Mouse (Mus musculus) left cerebral cortex, postnatal 25 days (tissue): ENCODE measurements around the gene Olfr522. TPM values are rescaled to one million over a fixed set of nuclear protein-coding genes. Genes with fewer than 3 reads are reported as not detected.

ENCODE experiments used
- DNase-seq, 2 experiments: peaks; one replicate each; pipeline ENCODE4 v3.0.0; 2022; ENCODE audit warnings: low spot score in 2 of 2, mixed read lengths in 1 of 2
- intact Hi-C: fragments of 180-260 bp; cut with DNase I; formaldehyde crosslinking; loops from one replicate; pipeline ENCODE4 v1.15.1; 2025
- total RNA-seq, 2 experiments: library from RNA; stranded (reverse); gene quantifications; 2 replicates each; pipeline ENCODE4 v1.2.3; 2021

Gene Olfr522
- not detected for total RNA-seq

DNA sequence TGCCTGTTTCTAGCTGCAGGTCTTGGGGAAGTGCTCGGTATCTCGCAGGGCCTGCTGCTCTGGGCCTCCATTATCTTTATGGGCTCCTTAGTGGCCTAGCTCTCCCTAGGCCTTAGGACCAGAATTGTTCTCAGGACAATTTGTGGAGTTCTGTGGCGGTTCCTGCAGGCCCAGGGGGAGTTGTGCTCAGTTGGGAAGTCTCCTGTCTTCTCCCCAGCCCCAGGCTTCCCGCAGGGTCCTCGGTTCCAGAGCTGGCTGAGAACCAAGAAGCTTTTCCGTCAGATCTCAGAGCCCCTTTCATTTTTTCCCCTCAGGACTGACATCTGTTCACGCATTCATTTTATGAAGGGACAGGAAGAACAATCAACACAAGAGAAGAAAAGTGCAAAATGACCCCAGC, at the start of gene Olfr522:
Olfr522 (minus strand) TSS at position 101 of the 400 bp plus-strand sequence.
- intact Hi-C loops: loop anchor here (5.0 kb wide), 2 partner anchors 313 to 553 kb away; no protein-coding TSS in a partner anchor
- no peak for DNase-seq

DNA sequence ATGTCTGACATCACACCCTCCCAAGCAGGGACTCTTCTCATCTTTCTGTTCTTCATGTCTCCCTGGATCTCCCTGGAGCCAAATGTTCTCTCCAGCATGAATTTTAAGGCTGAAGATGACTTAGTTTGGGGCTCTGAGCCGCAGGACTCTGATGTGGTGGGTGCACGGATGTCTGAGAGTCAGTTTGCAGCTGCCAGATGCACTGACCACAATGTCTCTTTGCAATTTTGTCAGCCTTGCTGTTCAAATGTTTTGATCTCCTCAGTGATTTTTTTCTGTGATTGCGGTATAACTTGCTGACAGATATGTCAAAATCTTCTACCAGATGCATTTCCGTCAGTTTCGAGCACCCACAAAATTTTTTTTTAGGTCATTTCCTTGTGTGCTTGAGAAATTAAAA, 49.3 kb upstream of the Olfr522 start:
- DNase-seq: no peak
- intact Hi-C loops: no loop called here

DNA sequence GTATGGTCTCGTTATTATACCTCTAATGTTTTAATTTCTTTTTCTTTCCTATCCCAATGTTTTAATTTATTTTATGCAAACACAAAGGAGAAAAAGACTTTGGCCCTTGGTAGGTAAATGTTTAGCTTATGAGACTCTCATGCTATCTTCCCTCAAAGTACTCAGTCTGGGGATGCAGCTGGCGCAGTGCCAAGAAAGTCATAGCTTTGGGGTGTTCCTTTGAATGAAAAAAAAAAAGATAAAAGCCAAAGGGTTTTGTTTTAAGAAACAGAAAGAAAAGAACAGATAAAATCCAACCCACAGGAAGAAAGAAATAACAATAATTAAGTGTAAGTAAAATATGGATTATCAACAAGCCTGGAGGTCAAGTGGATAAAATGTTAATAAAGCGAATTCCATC, 44.1 kb upstream of the Olfr522 start:
- intact Hi-C loops: no loop called here
- no peak for DNase-seq

DNA sequence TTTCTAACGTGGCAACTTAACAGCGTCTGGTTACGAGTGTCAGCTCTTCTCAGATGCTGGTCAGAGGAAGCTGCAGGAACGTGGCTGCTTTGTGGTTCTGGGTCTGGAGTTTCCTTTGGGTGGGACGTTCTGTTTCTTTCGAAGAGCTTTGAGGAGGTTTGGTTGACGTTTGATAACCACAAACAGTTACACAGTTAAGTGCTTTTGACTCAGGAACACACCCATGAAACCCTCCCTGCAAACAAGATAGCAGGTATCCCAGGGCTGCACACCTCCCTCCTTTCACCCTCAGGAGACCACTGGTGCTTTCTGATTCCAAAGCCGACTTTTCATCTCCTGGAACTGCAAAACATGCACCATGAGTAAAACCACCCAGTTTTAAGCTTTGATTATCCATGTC, 43.6 kb upstream of the Olfr522 start:
- intact Hi-C loops: no loop called here
- no peak for DNase-seq

DNA sequence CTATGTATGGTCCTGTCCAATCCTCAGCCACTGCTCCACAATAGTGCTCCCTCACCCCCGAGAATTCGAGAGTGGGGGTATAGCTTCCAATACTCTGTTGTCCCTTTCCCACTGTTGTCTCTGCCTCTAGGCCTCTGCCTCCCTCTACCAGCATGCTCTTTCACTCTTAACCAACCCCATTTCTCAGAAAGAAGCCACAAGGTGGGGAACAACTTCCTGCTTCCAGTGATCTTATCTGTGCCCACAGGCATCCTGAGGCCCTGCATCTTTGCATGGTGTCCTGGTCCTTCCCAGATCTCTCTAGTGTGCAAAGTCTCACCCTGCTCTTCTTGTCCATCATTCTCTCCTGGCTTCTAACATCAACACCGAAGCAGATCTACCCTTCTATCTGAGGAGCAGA, 42.3 kb upstream of the Olfr522 start:
- intact Hi-C loops: no loop called here
- no peak for DNase-seq

DNA sequence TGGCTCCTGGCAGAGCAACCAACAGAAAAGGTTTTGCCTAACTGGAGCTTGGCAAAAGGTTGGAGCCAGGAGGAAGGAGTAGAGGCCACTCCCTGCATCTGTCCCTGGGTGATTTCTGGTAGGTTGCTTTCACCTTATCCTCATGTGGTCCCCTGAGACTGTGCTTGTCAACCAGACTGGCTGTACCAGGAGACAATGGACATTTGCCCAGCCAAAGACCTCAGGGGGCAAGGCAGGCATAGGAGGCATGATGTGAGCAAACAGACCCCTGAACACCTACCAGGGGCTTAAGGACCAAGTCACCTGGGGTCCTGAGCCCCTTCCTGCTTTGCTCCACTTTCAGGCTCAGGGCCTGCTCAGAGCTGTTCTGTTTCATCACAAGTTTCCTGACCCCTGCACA, 41.3 kb upstream of the Olfr522 start, which contains the start of gene Olfr524:
Olfr524 (minus strand) TSS at position 101 of the 400 bp plus-strand sequence.
- intact Hi-C loops: no loop called here
- no peak for DNase-seq

DNA sequence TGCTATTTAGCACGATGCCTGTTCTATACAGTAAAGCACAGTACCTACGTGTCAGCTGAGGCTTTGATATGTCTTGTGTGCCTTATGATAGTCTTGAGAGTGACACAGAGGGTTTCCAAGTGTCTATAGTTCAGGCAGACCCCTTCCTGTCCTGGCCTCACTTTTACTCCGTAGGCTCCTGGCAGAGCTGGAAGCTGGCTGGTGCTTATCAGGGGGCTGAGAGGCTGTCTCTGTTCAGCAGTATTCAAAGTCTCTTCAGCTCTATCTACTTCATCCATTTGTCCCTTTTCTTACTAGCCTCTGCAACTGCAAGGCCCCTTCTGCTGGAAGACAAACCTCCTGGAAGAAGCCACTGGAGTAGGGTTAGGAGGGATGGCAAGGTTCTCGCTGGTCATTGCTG, 36.5 kb upstream of the Olfr522 start:
- intact Hi-C loops: no loop called here
- no peak for DNase-seq

DNA sequence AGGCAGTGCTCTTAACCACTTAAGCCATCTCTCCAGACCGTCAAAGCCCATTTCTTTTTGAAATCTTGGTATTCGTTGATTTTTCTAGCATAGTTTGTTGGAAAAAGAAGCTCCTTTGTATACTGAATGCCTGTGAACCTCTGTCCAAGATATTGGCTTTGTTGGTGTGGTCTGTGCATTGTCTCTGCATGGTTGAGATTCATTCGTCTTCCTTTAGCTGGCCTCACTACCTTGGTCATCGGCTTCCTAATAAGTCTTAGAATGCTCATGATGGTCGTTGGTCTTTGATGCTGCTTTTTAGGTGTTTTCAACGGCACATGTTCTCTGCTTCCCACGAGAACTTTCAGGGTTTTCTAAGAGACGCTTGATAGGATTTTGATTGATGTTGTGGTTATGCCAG, 31.4 kb upstream of the Olfr522 start:
- no peak for DNase-seq
- intact Hi-C loops: no loop called here

DNA sequence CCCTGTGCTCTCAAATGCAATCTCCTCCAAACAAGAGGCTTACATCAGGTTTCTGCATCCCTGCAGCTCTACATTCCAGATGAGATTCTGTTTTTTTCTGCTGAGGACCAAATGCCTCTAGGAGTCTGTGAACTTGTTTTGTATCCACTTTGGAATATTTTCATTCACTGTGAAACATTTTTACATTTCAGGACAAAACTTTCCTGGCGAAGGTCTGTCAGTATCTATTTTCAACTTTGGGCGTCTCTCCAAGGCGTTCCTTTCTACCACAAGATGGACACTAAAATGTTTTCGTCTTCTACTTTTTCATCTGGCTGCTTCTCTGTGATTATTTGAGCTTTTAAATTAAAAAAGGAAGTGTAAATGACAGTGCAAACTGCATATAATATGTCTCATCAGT, 29.5 kb upstream of the Olfr522 start:
- intact Hi-C loops: no loop called here
- peak in 1 of 2 experiments; percentile 66 for DNase-seq

DNA sequence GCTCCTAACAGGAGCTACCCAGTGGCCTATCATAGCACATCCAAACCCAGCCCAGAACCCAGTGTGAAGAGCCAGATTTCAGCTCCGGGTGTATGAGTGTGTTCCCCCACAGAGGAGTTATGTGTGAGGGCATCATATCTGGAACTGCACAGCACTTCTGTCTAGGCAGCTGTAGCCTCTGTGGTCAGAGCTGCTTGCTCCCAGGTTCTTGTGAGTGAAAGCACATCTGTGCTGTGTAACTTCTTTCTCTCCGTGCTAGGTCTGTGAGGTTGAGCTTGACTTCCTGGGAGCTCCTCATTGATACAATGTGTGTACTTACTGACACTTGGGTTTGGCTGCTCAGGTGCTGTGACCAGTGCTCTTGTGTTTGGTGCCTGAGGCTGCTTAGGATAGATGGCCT, 28.3 kb upstream of the Olfr522 start:
- no peak for DNase-seq
- intact Hi-C loops: no loop called here

DNA sequence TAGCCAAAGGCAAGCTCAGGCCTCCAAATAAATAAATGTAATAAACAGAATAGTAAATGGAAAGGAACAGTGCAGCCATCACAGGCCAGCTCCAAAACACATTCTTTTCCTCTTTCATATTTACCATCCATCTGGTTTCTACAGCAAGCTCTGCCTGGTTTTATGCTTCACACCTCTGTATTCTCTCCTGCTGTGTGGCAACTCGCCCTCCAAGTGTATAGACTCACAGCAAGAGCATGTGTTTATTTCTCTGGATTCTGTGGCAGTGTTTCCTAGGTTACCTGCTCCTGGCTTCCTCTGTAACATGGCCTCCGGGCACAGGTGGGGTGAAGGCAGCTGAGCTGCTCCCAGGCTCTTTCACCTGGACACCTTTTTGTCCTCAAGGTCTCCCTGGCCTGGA, 27.9 kb upstream of the Olfr522 start:
- intact Hi-C loops: no loop called here
- no peak for DNase-seq

DNA sequence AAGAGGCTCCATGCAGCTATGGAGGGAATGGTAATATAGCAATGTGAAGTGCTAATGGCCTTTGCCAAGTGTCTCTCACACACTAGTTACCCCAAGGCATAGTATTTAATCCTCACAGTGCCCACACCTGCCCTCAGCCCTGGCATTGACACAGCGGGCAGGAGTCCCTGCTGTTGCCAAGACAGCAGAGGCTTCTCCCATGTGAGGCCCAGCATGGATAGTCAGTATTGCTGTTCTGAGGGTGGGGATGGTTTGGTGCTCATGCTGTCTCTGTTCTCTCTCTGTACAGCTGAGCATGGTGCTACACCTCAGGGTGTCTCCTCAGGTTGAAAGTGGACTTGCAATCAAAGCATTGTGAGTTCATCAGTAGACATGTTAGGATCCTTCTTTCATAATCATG, 25.9 kb upstream of the Olfr522 start:
- intact Hi-C loops: no loop called here
- DNase-seq: no peak

DNA sequence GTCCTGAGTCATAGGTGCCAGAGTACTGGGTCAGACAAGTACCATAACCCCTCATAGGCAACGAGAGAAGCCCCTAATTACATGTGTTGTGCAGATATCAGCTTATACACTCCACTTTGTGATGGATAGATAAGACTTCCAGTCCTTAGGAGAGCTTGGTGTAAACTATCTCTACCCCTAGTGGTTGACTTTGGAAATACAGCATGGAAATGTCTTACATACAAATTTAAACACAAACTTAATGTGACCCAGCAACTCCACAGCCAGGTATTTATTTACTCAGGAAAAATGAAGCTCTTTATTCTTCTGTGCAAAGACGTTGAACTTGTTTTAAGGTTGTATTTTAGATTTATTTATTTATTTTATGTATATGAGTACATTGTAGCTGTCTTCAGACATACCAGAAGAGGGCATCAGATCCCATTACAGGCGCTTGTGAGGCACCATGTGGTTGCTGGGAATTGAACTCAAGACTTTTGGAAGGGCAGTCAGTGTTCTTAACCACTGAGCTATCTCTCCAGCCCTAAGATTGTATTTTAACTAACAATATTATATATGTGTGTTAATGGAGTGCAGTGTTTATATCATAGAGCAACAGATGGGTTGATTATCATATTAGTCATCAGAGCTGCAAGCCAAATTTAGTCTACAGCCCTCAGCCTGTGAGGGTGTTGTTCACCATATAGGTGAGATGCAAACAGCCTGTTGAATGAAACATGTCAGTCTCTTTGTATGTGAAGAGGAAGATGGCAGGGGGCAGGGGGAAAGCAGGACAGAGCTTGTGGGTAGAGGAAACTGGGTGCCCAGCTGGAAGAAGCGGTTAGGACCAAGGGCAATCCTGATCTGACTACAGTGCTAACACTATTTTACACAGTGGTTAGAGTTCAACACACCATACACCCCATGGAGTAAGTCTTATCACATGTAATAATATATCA, 24.1 kb upstream of the Olfr522 start:
- peak in 1 of 2 experiments; percentile 59 for DNase-seq
- intact Hi-C loops: loop anchor here (1.0 to 10.0 kb wide), 4 partner anchors 290 to 639 kb away; no protein-coding TSS in a partner anchor

DNA sequence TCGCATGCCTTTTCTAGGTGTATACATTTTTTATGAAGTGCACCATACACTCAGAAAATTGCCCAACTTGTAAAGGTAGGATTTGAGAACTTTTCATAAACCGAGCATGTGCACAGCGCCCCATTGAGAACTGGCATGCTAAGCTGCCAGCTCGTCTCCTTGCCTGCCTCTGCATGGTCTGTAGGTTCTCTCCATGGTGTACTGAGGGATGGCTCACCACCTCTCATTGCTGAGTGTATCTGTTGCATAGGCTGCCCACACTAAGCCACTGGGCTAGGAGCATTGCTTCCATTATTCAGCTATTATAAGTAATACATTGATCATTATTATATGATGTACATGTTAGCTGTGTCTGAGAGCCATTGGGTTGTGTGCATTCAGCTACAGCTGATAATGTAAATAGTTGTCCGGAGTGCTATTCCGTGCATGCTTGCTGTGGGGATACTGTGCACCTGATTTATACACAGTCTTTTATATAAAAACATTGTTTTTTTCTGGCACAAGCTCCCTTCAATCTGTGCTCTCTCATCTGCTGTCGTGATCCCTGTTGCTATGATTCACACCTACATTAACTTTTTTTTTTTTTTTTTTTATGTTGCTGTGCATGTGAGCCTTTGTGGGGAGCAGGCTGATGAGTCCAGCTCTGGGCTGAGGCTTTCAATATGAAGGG, 23.3 kb upstream of the Olfr522 start:
- intact Hi-C loops: loop anchor here (1.0 to 10.0 kb wide), 4 partner anchors 290 to 639 kb away; no protein-coding TSS in a partner anchor
- DNase-seq: peak; percentile 34 to 55

DNA sequence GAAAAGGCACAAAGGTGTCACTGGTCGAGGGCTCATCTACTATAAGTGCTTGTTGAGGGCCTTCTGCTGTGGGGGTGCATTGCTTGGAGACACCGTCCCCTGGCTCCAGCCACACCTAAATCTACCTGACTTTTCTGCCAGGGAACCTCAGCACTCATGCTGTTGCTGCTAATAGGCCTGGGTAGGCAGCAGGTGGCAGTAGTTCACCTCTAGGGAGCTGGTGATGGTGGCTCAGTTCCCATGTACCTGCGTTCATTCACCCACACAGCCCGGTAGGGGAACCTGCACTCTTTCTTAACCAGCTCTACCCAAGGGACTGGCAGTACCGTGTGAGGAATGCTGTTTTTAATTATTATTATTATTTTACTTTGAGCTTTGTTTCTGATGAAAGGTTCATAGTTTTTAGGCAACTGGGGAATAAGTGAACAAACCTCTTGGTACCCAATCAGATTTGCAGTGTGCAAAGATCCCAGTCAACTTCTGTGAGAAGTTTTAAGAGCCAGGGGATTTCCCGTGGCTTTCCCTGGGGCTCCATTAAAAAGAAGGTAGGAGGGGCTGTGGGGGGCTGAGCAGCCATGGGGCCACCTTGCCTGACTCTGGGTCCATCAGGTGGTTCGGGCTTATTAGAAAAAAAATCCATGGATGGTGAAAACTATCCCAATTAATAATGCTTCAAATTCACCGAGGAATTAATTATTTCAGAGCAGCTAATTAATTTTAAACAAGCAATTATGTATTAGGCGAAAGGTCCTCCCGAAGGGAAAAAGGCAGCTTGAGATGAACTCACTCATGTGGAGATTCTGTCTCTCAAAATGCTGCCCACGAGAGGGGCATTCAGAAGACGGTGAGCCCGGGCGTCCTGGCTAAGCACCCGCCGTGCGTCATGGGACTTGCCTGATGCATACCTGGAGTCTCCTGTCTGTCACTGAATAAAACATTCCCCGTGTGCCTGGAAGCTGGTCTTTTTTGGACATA, 22.4 kb upstream of the Olfr522 start:
- intact Hi-C loops: loop anchor here (5.0 to 10.0 kb wide), 3 partner anchors 545 to 640 kb away; no protein-coding TSS in a partner anchor
- DNase-seq: peak; percentile 42 to 44

DNA sequence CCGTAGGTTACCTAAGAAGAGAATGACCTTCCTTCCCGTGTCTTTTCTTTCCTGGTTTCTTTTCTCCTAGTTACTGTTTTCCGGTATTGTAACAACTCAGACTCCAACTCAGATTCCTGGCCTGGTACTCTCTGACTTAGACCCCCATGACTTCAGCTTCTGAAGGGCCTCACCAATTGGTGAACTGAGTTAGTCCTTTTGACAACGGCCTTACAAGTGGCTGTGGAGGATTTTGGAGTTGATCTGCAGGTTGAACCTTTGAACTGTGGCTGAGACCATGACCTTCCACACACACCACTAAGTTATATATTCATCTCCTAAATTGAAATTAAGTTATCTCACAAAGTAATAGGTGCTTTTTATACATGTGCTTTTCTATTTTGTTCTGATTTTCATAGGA, 19.6 kb upstream of the Olfr522 start:
- intact Hi-C loops: loop anchor here (10.0 kb wide), 1 partner anchor 621 kb away; no protein-coding TSS in a partner anchor

DNA sequence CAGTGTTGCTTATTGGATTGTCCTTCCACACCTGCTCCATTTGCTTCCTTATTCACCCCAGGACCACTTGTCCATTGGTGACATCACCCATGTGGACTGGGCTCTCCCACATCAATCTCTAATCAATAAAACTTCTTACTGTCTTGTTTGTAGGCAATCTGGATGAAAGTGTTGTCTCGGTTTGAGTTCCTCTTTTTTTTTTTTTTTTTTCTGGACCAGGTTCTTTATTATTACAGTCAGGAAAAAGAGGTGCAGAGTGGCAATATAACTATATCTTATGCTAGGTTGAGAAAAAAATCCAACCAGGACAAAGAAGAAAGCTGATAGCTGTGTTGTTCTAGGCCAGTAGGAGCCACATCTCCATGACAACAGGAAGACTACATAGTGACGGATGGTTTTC, 16.1 kb upstream of the Olfr522 start:
- intact Hi-C loops: loop anchor here (10.0 kb wide), 1 partner anchor 624 kb away; no protein-coding TSS in a partner anchor
- no peak for DNase-seq

More for the DNA sequence above, 19.6 kb upstream of the Olfr522 start:
- DNase-seq: no peak

DNA sequence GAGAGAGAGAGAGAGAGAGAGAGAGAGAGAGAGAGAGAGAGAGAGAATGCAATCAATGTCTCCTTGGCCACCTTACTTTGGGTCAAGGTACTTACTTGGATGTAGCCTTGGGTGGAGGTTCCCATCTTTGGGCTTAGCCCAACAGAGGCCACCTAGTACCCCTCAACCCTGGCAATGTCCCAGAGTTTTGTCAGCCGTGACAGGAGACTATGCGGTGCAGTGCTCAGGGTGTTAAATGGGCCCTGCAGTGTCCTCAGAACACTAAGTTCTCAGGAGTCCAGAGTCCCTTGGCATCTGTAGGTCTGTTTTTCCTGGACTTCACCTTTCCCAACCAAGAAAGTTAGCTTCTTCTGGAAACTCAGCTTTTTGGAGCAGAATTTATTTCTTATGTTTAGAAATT, 14.6 kb upstream of the Olfr522 start:
- intact Hi-C loops: no loop called here
- DNase-seq: no peak

DNA sequence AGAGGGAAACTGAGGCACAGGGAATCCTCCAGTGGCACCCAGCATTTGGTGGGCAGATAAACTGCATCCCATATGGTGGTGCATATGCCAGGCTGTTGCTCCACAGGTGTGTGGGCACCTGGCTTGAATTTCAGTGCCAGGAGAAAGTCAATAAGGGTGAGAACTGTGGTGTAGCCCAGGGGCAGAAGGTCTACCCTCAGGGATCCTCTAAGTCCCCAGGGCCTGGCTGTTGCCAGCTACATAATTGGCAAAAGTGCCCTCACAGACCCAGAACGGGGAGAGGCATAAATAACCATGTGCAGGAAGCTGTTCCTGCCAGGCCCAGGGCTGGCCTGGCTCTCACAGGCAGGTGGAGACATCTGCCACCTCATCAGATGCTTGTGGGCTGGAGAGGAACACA, 8.4 kb upstream of the Olfr522 start, which contains the start of gene Olfr523:
Olfr523 (plus strand) TSS at position 282 of the 400 bp plus-strand sequence.
- intact Hi-C loops: no loop called here

More for the DNA sequence above, 8.4 kb upstream of the Olfr522 start, which contains the start of gene Olfr523:
- no peak for DNase-seq
